Mouse (Mus musculus): ENCODE measurements around the gene 4932438H23Rik. TPM values are rescaled to one million over a fixed set of nuclear protein-coding genes. Genes with fewer than 3 reads are reported as not detected.

The 4932438H23Rik gene
- polyA plus RNA-seq (2016; fragmentation: Nextera tagmentation; extraction: Ambion mirVana) = 0.27 TPM in 1 of 2 replicates, not detected in the other

- 90% methylated on average over 8 of the region's 8 CpGs for WGBS
- H3K9ac ChIP-seq = no peak within 1 kb of the TSS
- no peak within 1 kb of the TSS for H3K27ac ChIP-seq
- H3K4me2 ChIP-seq (replicated peaks) = no peak within 1 kb of the TSS
- peaks cover 3% of the 10 kb centered on the region; the same call in 1 of the 2 replicates for H3K4me1 ChIP-seq
- H3K4me3 ChIP-seq = no peak within 1 kb of the TSS
- H3K36me3 ChIP-seq = no peaks in the 10 kb centered on the region
- H3K27me3 ChIP-seq (replicated peaks) = 0 out of 2 replicates have a peak, but pooled peaks cover 5% of the 10 kb centered on the region
- no peaks in the 10 kb centered on the region for H3K9me3 ChIP-seq
- no peak for ATAC-seq (ENCODE audit: low FRiP score, low read depth)
Observed at GRCm38 (mm10) chr16:91095022-91095421, at the start of gene 4932438H23Rik. TSS of gene 4932438H23Rik (minus strand) at chr16:91095122.

GRCm38 (mm10) chr16:91140991-91141630 is 46.2 kb upstream of the 4932438H23Rik start:
- Histone ChIP-seq H3K4me2 (replicated peaks) (no peak overlapping the region), H3K4me1 (0 out of 2 replicates have a peak, but pooled peaks cover 3% of the 10 kb centered on the region), H3K4me3 (no peak overlapping the region), H3K27ac (no peak overlapping the region), H3K9me3 (peaks cover 14% of the 10 kb centered on the region), H3K36me3 (no peaks in the 10 kb centered on the region), H3K27me3 (replicated peaks) (peaks cover 81% of the 10 kb centered on the region), H3K9ac (no peak overlapping the region)
- WGBS = 26% methylated on average over 20 of the region's 20 CpGs
- no peak for ATAC-seq (ENCODE audit: low FRiP score, low read depth)

GRCm38 (mm10) chr16:91140457-91140856 is 45.5 kb upstream of the 4932438H23Rik start:
- ATAC-seq (ENCODE audit: low FRiP score, low read depth) = peak; percentile 90; the same call in 1 of the 2 replicates
- Histone ChIP-seq H3K4me1 (0 out of 2 replicates have a peak, but pooled peaks cover 3% of the 10 kb centered on the region), H3K9me3 (peaks cover 14% of the 10 kb centered on the region), H3K4me3 (no peak overlapping the region), H3K27ac (no peak overlapping the region), H3K36me3 (no peaks in the 10 kb centered on the region), H3K4me2 (replicated peaks) (peak overlapping the region; percentile 30; the same call in 1 of the 2 replicates), H3K27me3 (replicated peaks) (peaks cover 86% of the 10 kb centered on the region), H3K9ac (no peak overlapping the region)
- 7% methylated on average over 10 of the region's 10 CpGs for WGBS

GRCm38 (mm10) chr16:91140056-91140455 is 45.1 kb upstream of the 4932438H23Rik start:
- Histone ChIP-seq H3K4me2 (replicated peaks) (peak overlapping the region; percentile 30), H3K4me3 (no peak overlapping the region), H3K9ac (no peak overlapping the region), H3K27me3 (replicated peaks) (peaks cover 90% of the 10 kb centered on the region), H3K36me3 (no peaks in the 10 kb centered on the region), H3K27ac (no peak overlapping the region), H3K4me1 (0 out of 2 replicates have a peak, but pooled peaks cover 3% of the 10 kb centered on the region), H3K9me3 (peaks cover 11% of the 10 kb centered on the region)
- ATAC-seq (ENCODE audit: low FRiP score, low read depth) = peak; percentile 25; the same call in 1 of the 2 replicates
- 5% methylated on average over 13 of the region's 13 CpGs for WGBS

- 0 out of 2 replicates have a peak, but pooled peaks cover 3% of the 10 kb centered on the region for H3K4me1 ChIP-seq
- 29% methylated on average over 10 of the region's 10 CpGs for WGBS
- no peak overlapping the region for H3K9ac ChIP-seq
- ATAC-seq (ENCODE audit: low FRiP score, low read depth) = no peak
- peak overlapping the region; percentile 30; the same call in 1 of the 2 replicates for H3K4me2 ChIP-seq (replicated peaks)
- H3K4me3 ChIP-seq = no peak overlapping the region
- peaks cover 93% of the 10 kb centered on the region for H3K27me3 ChIP-seq (replicated peaks)
- peaks cover 11% of the 10 kb centered on the region for H3K9me3 ChIP-seq
- no peaks in the 10 kb centered on the region for H3K36me3 ChIP-seq
- H3K27ac ChIP-seq = no peak overlapping the region
Observed at GRCm38 (mm10) chr16:91139481-91139880, 44.6 kb upstream of the 4932438H23Rik start.

- Histone ChIP-seq H3K4me2 (replicated peaks) (no peak overlapping the region), H3K9me3 (0 out of 2 replicates have a peak, but pooled peaks cover 5% of the 10 kb centered on the region), H3K4me1 (0 out of 2 replicates have a peak, but pooled peaks cover 3% of the 10 kb centered on the region), H3K27ac (no peak overlapping the region), H3K4me3 (no peak overlapping the region), H3K9ac (no peak overlapping the region), H3K36me3 (no peaks in the 10 kb centered on the region), H3K27me3 (replicated peaks) (peaks cover 88% of the 10 kb centered on the region)
- WGBS = 91% methylated on average over 3 of the region's 3 CpGs
- ATAC-seq (ENCODE audit: low FRiP score, low read depth) = no peak
Observed at GRCm38 (mm10) chr16:91138736-91139135, 43.8 kb upstream of the 4932438H23Rik start.

GRCm38 (mm10) chr16:91138151-91138550 is 43.2 kb upstream of the 4932438H23Rik start:
- peaks cover 82% of the 10 kb centered on the region for H3K27me3 ChIP-seq (replicated peaks)

GRCm38 (mm10) chr16:91136607-91137006 is 41.7 kb upstream of the 4932438H23Rik start:
- H3K4me2 ChIP-seq (replicated peaks) = no peak overlapping the region
- peaks cover 73% of the 10 kb centered on the region for H3K27me3 ChIP-seq (replicated peaks)
- H3K4me3 ChIP-seq = no peak overlapping the region
- 0 out of 2 replicates have a peak, but pooled peaks cover 3% of the 10 kb centered on the region for H3K4me1 ChIP-seq
- H3K9ac ChIP-seq = no peak overlapping the region
- H3K36me3 ChIP-seq = no peaks in the 10 kb centered on the region
- 78% methylated on average over 3 of the region's 3 CpGs for whole genome bisulfite sequencing
- H3K9me3 ChIP-seq = 0 out of 2 replicates have a peak, but pooled peaks cover 5% of the 10 kb centered on the region
- ATAC-seq (ENCODE audit: low FRiP score, low read depth) = no peak
- no peak overlapping the region for H3K27ac ChIP-seq

More at GRCm38 (mm10) chr16:91138151-91138550, 43.2 kb upstream of the 4932438H23Rik start:
- ATAC-seq (ENCODE audit: low FRiP score, low read depth) = no peak
- Histone ChIP-seq H3K4me3 (no peak overlapping the region), H3K4me1 (0 out of 2 replicates have a peak, but pooled peaks cover 3% of the 10 kb centered on the region), H3K9me3 (0 out of 2 replicates have a peak, but pooled peaks cover 5% of the 10 kb centered on the region), H3K27ac (no peak overlapping the region), H3K36me3 (no peaks in the 10 kb centered on the region), H3K9ac (no peak overlapping the region), H3K4me2 (replicated peaks) (no peak overlapping the region)
- WGBS = 91% methylated on average over 7 of the region's 7 CpGs

GRCm38 (mm10) chr16:91129916-91130315 is 35.0 kb upstream of the 4932438H23Rik start:
- H3K4me3 ChIP-seq = no peak overlapping the region
- no peaks in the 10 kb centered on the region for H3K9me3 ChIP-seq
- H3K36me3 ChIP-seq = no peaks in the 10 kb centered on the region
- no peak overlapping the region for H3K4me2 ChIP-seq (replicated peaks)
- ATAC-seq (ENCODE audit: low FRiP score, low read depth) = no peak
- H3K4me1 ChIP-seq = no peaks in the 10 kb centered on the region
- peaks cover 31% of the 10 kb centered on the region for H3K27me3 ChIP-seq (replicated peaks)
- H3K27ac ChIP-seq = no peak overlapping the region
- no peak overlapping the region for H3K9ac ChIP-seq
- 94% methylated on average over 15 of the region's 15 CpGs for WGBS

GRCm38 (mm10) chr16:91128431-91128830 is 33.5 kb upstream of the 4932438H23Rik start:
- ATAC-seq (ENCODE audit: low FRiP score, low read depth) = no peak
- Histone ChIP-seq H3K4me2 (replicated peaks) (no peak overlapping the region), H3K27me3 (replicated peaks) (peaks cover 25% of the 10 kb centered on the region), H3K27ac (no peak overlapping the region), H3K4me1 (no peaks in the 10 kb centered on the region), H3K9me3 (no peaks in the 10 kb centered on the region), H3K9ac (no peak overlapping the region), H3K36me3 (no peaks in the 10 kb centered on the region), H3K4me3 (no peak overlapping the region)
- 85% methylated on average over 4 of the region's 4 CpGs for WGBS

GRCm38 (mm10) chr16:91126734-91127524 is 32.0 kb upstream of the 4932438H23Rik start:
- H3K27ac ChIP-seq = no peak overlapping the region
- H3K9me3 ChIP-seq = no peaks in the 10 kb centered on the region
- H3K27me3 ChIP-seq (replicated peaks) = peaks cover 22% of the 10 kb centered on the region
- no peak overlapping the region for H3K9ac ChIP-seq
- H3K36me3 ChIP-seq = no peaks in the 10 kb centered on the region
- H3K4me1 ChIP-seq = no peaks in the 10 kb centered on the region
- H3K4me2 ChIP-seq (replicated peaks) = no peak overlapping the region
- no peak overlapping the region for H3K4me3 ChIP-seq
- ATAC-seq (ENCODE audit: low FRiP score, low read depth) = no peak
- 83% methylated on average over 8 of the region's 8 CpGs for WGBS

- Histone ChIP-seq H3K27me3 (replicated peaks) (peaks cover 23% of the 10 kb centered on the region), H3K4me3 (no peak overlapping the region), H3K4me2 (replicated peaks) (no peak overlapping the region), H3K27ac (no peak overlapping the region), H3K9me3 (no peaks in the 10 kb centered on the region), H3K4me1 (no peaks in the 10 kb centered on the region), H3K36me3 (no peaks in the 10 kb centered on the region), H3K9ac (no peak overlapping the region)
- no peak for ATAC-seq (ENCODE audit: low FRiP score, low read depth)
- 82% methylated on average over 3 of the region's 3 CpGs for WGBS
Observed at GRCm38 (mm10) chr16:91124256-91124655, 29.3 kb upstream of the 4932438H23Rik start.

Measured in neural tube, embryonic 12.5 days (tissue).